Mouse (Mus musculus) activated CD4-positive, CD25-positive, alpha-beta regulatory T cell, adult 4 months (primary cell): ENCODE data around the gene Rps18. TPM values are rescaled to one million over a fixed set of nuclear protein-coding genes. Genes with fewer than 3 reads are reported as not detected.
"Not testable (repeated sequence)": the region's sequence is repeated elsewhere in the genome, so short reads cannot be mapped to it uniquely, and the experiment has no call there.

Experiments
- ATAC-seq: one replicate; pipeline ENCODE4 v1.8.0; 2017
- polyA plus RNA-seq, 2 experiments: library from polyadenylated mRNA; unstranded; fragments of 100-300 nt; shearing (Covaris generic); gene quantifications; one replicate each; pipeline ENCODE4 v1.2.1; 2017

Gene Rps18
- polyA plus RNA-seq, 2 experiments from 2014 or later: 6,680 to 7,218 TPM

DNA sequence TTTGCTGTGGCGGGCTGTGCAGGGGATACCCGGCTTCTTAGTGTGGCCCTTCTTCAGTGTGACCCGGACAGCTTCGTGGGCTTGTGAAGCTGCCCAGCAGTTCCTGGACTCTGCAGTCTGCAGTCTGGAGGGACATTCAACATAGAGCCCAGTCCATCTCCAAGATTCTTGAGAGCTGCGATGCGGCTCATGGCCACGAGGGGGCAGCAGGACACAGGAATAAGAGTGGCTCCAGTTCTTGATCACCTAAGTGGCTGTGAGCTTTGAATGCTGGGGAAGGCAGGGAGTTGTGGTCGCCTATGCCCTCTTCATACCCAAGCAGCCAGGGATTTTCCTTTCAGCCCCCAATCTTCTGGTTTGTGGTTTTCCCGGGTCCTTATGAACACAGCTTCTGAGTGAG is 12.7 kb upstream of the Rps18 start:
- peak; percentile 74 for ATAC-seq

GRCm38 (mm10) chr17:33965846-33966550 is 10.2 kb upstream of the Rps18 start:
- ATAC-seq: no peak

DNA sequence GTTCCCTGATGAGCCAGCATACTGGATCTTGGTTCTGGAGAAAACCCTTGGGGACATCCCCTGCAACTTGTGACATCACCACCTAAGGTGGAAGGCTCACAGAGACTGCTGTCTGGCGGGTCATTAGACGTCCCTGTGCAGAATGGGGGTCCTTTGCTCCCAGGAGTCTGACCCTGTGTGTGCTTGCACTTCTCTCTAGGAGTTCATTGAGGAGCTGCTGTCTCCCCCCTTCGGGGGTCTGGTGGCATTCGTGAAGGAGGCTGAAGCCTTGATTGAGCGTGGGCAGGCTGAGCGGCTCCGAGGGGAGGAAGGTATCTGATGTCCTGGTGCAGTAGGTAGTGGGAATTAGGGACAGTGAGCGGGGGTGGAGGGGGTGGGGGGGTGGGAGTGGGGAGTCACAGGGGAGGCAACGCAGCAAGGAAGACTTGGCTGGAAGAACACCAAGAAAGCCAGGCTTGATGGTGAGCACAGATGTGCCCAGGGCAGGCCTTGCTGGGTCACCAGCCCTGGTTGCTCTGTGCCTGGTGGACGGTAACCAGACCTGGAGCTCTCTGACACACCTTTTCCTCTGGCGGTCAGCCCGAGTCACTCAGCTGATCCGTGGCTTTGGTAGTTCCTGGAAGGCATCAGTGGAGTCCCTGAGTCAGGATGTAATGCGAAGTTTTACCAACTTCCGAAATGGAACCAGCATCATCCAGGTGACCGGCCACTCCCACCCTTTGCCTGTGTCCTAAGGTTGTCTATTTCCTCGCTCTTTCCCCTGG is 9.5 kb upstream of the Rps18 start:
- no peak for ATAC-seq

DNA sequence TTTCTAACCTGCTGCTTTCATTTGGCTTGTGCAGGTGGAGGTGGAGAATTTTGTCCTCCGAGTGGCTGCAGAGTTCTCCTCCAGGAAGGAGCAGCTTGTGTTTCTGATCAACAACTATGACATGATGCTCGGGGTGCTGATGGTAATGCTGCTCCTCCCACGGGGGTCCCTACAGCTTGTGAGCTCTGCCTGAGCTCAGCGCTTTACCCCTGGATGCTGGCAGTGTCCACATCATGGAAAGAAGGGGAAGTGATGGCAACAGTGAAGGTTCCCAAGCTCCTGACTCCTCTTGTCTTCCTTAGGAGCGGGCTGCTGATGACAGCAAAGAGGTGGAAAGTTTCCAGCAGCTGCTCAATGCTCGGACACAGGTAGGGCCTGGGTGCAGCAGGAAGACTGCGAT is 7.1 kb upstream of the Rps18 start:
- ATAC-seq: no peak

DNA sequence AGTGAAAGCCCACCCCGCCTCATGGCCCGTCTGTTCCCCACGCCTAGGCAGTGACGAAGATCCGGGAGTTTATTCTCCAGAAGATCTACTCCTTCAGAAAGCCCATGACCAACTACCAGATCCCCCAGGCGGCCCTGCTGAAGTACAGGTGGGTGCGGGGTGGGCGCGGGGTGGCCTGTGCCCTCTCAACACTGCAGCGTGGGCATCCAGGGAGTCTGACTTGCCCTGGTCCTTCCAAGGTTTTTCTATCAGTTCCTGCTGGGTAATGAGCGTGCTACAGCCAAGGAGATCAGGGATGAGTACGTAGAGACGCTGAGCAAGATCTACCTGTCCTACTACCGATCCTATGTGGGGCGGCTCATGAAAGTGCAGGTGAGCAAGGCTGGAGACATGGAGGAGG is 4.1 kb upstream of the Rps18 start:
- ATAC-seq: no peak

GRCm38 (mm10) chr17:33959135-33959534 is 3.3 kb upstream of the Rps18 start:
- ATAC-seq: no peak

DNA sequence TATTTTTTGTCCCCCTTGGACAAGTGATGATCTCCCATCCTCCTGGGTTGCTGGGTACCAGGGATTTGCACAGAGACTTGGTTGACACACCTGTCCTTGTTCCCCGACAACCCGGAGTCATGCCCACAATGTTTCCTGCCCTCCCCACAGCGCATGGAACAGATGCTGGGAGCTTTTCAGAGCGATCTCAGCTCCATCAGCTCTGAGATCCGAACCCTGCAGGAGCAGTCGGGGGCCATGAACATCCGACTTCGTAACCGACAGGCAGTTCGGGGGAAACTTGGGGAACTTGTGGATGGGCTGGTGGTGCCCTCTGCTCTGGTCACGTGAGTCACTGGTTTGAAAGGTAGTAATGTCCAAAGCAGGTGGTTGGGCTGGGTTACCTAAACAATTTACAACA is 2.6 kb upstream of the Rps18 start:
- ATAC-seq: no peak

DNA sequence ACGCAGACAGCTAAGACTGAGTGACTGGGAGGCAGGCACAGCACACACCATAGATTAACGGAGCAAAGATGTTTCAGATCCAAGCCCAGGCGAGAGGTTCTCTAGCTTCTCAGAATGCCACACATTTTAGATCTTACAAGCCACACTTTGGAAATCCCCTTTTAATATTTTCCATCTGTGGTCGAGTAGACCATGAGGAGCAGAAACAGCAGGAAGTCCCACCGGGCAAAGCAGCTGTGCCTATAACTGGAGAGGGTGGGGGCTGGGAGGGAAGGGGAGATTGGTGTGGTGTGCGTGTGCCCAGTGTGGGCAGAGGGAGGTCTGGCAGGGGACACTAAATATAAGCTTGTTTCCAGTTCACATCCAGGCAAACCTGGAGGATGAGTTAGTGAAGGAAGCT is 1.7 kb upstream of the Rps18 start:
- no peak for ATAC-seq

DNA sequence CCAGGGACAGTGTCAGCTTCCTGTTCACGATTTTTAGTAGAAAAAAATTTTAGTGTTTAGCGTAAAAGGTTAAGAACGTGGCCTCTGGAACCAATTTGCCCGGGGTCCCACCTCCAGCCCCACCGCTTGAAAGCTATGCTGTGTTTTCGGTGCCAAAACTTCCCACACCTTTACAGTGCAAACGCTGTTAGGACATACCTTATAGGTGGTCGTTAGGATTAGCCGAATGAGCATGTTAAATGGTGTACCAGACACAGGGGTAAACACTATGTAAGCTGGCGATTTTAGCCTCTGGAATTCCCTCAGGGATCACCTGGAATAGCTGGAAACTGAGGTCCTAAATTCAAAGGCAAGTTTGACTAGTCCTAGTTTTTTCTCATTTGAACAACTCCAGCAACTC is 535 bp upstream of the Rps18 start:
- no peak for ATAC-seq

DNA sequence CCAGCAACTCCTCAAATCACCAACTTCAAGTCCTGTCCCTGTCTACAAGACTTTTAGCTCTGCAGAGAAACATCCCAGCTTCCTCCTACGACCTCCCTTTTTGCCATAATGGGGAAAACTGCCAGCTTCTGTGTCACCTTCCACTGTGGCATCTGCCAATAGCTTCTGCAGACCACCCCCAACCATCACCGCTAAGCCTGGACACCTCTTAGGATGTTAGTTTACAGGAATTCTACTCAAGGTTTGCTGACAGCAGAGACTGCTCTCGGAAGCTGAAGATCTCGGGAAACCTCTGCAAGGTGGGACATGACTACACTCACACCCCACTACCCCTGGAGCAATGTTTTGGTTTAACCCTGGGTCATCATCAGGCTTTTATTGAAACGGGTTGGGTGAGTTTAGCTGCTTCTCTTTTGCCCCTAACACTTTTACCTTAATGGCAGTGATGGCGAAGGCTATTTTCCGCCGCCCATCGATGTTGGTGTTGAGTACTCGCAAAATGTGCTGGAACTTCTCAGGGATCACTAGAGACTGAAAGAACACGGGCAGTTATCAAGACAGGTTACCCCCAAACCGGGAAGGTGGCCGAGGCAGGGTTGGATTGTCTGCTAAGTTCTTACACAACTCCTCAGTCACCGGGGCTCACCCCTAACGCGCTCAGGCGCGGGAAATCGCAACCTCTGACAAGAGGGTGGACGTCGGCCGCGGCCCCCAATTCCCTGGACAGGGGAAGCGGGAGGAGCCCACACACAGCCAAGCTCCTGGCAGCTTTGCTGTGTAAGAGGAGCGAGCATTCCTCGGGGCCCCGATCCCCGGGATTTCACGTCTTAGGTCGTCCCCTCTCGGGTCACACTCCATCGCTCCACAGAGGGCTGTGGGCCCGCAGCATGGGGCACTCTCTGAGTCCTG is 901 bp downstream of the Rps18 start:
- ATAC-seq: no peak

DNA sequence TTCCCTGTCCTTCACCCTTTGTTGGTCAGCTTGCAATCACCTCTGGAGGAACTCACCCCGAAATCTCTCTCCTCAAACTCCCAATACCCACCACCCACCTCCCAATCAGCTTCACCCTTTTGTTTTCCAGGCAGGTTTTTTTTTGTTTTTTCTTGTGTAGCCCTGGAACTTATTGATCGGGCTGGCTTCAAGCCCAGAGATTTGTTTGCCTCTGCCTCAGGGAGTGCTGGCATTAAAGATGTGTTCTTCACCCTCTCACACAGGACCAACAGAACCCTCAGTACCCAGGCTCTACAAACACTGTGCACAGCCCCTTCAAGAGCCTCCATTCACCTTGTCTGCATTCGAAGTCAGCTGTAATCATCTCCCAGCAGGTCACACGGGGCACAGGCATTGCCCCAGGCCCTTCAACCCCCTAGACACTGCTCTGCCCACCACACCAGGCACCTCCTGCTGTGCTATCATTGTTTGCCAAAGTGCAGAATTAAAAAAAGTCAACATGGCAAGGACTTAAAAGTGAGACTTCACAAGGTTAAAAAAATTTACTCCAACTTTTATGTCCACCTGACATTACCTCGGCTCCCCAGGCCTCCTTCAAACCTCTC is 1.7 kb downstream of the Rps18 start:
- no peak for ATAC-seq

DNA sequence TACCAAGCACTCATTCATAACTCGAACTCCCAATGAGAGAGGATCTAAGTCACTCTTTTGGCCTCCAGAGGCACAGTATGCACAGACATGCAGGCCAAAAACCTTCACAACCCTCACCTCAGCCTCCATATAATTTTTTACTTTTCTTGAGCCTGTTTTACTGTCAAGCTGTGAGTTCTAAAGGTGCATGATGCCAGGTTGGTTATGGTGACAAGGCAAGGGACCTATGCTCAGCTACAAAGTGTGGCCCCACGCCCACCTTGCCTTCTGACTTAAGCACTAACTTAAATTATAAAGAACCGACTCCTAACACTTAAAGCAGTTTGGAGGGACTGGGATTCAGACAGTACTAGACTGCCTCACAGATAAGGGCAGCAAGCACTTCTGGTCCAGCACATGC is 2.5 kb downstream of the Rps18 start:
- ATAC-seq: no peak

DNA sequence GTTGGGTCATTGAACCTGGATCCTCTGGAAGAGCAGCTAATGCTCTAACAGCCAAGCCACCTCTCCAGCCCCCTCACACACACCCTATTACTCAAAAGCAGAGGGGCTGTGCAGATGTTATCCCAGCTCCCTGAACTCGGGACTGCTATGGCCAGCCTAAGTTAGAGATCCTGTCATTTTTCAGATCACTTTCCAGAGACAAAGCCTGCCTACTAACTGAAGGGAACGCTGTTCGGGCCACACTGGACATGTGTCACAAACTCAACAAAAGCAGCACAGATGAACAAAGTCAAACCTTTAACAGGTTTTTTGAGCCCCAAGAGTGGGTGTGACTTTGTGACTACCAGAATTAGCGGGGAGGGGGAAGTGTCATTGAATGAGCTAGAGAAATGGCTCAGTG is 2.9 kb downstream of the Rps18 start:
- no peak for ATAC-seq

DNA sequence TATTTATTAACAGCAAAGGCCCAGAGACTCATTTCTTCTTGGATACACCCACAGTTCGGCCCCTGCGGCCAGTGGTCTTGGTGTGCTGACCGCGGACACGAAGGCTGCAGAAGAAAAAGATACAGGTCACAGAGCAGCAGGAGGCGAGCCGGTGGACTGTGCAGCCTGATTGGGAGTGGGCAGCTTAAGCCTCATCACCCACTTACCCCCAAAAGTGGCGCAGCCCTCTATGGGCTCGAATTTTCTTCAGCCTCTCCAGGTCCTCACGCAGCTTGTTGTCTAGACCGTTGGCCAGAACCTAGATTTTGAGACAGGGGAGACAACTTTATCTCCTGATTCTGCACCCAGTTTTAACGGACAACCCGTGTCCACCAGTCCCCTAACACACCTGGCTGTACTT is 3.8 kb downstream of the Rps18 start:
- ATAC-seq: not testable (repeated sequence)

DNA sequence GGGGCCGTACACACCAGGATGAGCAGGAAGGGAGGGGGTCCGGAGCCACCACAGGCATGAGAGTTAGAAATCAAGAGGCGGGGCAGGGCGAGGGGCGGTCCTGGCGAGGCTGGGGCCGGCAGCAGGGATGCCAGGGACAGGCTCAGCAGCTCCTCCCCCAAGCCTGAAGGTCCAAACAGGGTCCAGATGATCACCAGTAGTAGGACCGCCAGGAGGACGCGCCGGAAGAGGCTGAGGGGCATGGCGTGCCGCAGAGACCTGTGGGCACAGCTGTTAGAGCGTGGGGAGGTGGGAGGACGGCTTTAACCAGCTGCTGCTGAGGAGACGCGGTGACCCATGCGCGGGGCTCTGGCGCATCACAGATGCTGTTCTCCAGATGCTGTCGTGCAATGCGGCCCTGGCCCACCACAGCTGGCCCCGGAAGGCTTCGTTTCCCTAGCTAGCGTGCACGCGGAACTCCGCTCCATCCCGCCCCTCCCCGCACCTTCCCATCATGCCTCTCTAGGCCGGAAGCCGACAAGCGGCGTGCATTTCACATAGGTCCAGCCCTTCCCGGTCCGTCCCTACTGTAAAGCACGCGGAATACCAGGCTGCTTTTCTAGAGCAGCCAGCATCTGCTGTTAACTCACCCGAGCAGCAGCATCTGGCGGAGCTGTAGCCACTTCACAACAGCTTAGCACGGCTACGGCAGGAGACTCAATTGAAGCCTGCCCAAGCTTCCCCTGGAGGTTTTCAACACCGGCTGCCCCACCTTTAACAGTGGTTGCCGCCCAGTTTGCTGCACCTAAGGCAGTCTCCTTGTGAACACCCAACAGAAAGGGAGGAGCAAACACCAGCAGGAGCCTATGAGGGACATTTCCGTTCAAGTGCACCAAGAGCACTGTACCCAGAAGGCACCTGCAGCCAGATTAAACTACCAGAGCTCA is 4.5 kb downstream of the Rps18 start, which contains the start of gene B3galt4:
Gene B3galt4 (minus strand): TSS at position 468 of the 926 bp plus-strand sequence.
- ATAC-seq: peak; percentile 64

DNA sequence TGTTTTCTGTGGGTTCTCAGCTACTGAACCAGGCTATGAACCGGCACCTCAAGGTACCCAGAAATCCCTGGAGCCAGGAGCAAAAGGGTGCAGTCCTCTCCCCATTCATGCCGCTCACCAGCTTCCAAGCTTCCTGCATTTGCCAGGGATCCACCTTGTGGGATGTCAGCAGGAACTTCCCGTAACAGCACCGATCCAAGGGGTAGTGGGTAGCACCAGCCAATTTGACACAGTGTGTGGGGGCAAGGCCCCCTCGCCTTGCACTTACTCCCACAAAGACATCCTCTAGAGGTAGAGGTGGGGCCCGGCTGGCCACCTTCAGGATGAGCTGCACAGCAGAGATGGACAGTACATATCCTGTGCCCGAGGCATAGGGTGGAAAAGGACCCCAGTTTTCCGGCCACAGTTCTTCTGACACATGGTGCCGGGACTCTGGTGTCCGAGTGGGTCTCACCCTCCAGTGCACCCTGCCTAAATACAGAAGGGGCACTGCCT is 5.6 kb downstream of the Rps18 start:
- no peak for ATAC-seq

GRCm38 (mm10) chr17:33948905-33949537 is 6.8 kb downstream of the Rps18 start:
- ATAC-seq: no peak

- no peak for ATAC-seq
Measured at GRCm38 (mm10) chr17:33948090-33948904, 7.5 kb downstream of the Rps18 start.

DNA sequence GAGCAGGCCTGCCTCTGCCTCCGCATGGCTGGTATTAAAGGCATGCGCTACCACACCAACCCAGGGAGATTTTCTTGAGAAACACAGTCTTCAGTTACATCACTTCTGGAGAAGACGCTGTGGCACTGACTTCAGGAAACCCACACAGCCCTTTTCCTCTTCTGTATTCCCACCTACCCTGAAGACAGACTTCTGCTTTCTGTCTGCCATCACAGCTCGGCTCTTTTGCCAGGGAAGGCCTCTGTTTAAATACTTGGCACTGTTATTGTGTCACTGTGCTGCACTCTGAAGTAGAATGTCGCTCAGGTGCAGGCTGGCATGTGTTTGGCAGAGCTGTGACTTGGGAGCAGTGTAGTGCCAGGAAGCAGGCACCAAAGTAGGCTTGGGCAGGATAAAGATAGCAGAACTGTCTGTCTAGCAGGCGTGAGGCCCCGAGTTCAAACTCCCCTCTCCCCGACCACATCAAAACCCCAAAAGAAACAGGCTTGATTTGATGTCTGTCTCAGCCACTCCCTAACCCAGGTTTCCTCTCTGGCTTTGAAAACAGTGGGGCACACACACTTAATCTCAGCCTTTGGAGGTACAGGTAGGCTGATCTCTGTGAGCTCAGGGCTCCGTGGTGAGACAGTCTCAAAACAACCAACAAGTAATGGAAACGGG is 8.2 kb downstream of the Rps18 start:
- peak; percentile 26 for ATAC-seq
